Mouse (Mus musculus): ENCODE measurements around the gene Ttyh1. TPM values are rescaled to one million over a fixed set of nuclear protein-coding genes. Genes with fewer than 3 reads are reported as not detected.

Ttyh1 gene
- total and polyA plus RNA-seq, 3 experiments: 0.08 to 0.17 TPM; not detected in 1

DNA sequence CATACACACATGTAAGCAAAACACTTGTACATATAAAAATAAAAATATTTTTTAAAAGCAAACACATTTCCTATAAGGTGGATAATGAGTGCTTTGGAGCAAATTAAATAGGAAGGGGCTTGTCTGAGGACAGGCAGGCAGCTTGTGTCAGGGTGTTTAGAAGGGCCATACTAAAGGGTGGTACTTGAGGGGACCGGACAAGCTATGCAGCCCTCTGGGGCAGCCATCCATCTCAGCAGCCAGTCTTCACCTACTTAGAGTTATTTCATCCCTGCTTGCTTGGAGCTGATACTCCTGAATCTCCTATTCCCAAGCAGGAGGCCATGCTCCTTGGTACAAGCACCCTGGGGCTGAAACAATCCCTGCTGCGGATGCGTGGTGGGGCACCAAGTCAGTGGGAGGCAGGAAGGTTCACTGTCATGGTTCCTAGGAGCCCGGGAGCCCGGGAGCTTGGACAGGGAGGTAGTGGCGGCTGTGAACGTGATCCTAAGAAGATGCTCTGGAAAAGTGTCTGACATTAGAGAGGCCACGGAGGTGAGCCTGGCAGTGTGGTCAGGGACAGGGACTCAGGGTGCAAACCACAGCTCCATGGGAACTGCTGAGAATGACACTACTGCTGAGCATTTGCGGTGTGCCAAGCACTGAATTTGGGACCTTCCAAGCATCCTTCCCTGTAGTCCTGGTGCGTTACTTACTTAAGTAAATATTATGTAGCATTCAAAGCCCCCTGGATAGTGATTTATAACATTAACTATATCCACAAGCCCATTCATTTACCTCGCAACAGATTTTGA, 8.0 kb downstream of the Ttyh1 start:
- in situ Hi-C loops (cut with MboI; ENCODE audit: low pct_ligation_motif_present, low pct_unique_long_range_greater_than_20kb, low sequenced_read_pairs): loop anchor here (10.0 kb wide), 2 partner anchors 298 to 388 kb away; partner anchors contain the start of gene Tnnt1
- no peak overlapping the region for H3K4me2 ChIP-seq (ENCODE audit: insufficient read depth, low read depth, poor library complexity, severe bottlenecking)
- H3K9ac ChIP-seq (ENCODE audit: insufficient read depth, low read depth): no peak overlapping the region
- H3K27me3 ChIP-seq (replicated peaks): no peaks in the 10 kb centered on the region
- no peak for TF ChIP-seq ZNF384 (IDR thresholded peaks at IDR 0.05; ENCODE audit: low read depth, low read length)
- no peak for TF ChIP-seq TBP (conservative IDR thresholded peaks at IDR 0.05; ENCODE audit: low read depth, low read length)
- no peak for TF ChIP-seq CHD2 (IDR thresholded peaks at IDR 0.05; ENCODE audit: low read length)
- no peak for TF ChIP-seq JUN (IDR thresholded peaks at IDR 0.05; ENCODE audit: insufficient read depth, low read depth, low read length)
- no peak for TF ChIP-seq MEF2A (IDR thresholded peaks at IDR 0.05; ENCODE audit: borderline replicate concordance, low read depth, low read length)
- TF ChIP-seq POLR2AphosphoS2 (IDR thresholded peaks at IDR 0.05; ENCODE audit: low read depth, low read length): no peak
- TF ChIP-seq CTCF (conservative IDR thresholded peaks at IDR 0.05 in 1 of 2, IDR thresholded peaks at IDR 0.05 in 1 of 2; ENCODE audit: low read depth in 2 of 2, low read length in 2 of 2): no peak
- no peak for TF ChIP-seq MXI1 (IDR thresholded peaks at IDR 0.05; ENCODE audit: low read depth, low read length)
- TF ChIP-seq ZMIZ1 (IDR thresholded peaks at IDR 0.05; ENCODE audit: low read depth, low read length): no peak
- TF ChIP-seq RCOR1 (conservative IDR thresholded peaks at IDR 0.05; ENCODE audit: low read depth, low read length): no peak
- TF ChIP-seq E2F4 (IDR thresholded peaks at IDR 0.05; ENCODE audit: insufficient replicate concordance, low read depth, low read length): no peak
- no peak for TF ChIP-seq ELF1 (IDR thresholded peaks at IDR 0.05; ENCODE audit: low read depth, low read length)
- no peak for TF ChIP-seq MYC (IDR thresholded peaks at IDR 0.05; ENCODE audit: low read depth, low read length)
- H3K27ac ChIP-seq (ENCODE audit: insufficient read depth, low read depth): no peak overlapping the region
- no peak overlapping the region for H3K4me3 ChIP-seq (replicated peaks in 1 of 3; ENCODE audit: low read depth in 2 of 3, low read length in 2 of 3, poor library complexity in 1 of 3)
- H3K36me3 ChIP-seq (replicated peaks in 1 of 2; ENCODE audit: control insufficient read depth in 1 of 2, insufficient read depth in 1 of 2, low read length in 1 of 2): peaks cover 0 to 28% of the 10 kb centered on the region in 2 experiments
- dilution Hi-C loops (cut with MboI; ENCODE audit: extremely low pct_ligation_motif_present, extremely low pct_unique_long_range_greater_than_20kb, low sequenced_read_pairs): no loop called here
- no peak for DNase-seq (ENCODE audit: extremely low read depth)
- H3K4me1 ChIP-seq (ENCODE audit: control insufficient read depth in 1 of 2, insufficient read depth in 2 of 2): no peaks in the 10 kb centered on the region
- no peaks in the 10 kb centered on the region for H3K79me2 ChIP-seq (replicated peaks; ENCODE audit: control insufficient read depth, extremely low read depth, insufficient read depth, poor library complexity, severe bottlenecking)
- H3K9me3 ChIP-seq (replicated peaks; ENCODE audit: low read length): no peaks in the 10 kb centered on the region

DNA sequence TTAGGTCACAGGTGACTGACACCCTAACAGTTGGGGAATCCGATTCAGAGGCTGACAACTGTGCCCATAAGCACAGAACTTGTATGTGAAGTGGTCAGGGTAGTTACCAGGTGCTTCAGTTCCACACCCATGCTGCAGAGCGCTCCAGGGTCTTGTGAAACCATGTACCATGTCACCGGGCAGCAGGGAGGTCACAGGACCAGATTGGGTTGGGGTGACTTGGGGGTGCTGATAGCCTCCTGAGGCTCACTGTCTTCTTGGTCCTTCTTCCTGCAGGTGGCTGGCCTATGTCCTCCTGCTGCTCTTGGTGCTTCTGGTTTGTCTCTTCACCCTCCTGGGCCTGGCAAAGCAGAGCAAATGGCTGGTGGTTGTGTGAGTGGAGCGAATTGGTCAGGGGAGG, 8.7 kb downstream of the Ttyh1 start:
- H3K9ac ChIP-seq (ENCODE audit: insufficient read depth, low read depth): no peak overlapping the region
- in situ Hi-C loops (cut with MboI; ENCODE audit: low pct_ligation_motif_present, low pct_unique_long_range_greater_than_20kb, low sequenced_read_pairs) (loop anchor here (10.0 kb wide), 2 partner anchors 297 to 387 kb away; partner anchors contain the start of gene Tnnt1), dilution Hi-C loops (cut with MboI; ENCODE audit: extremely low pct_ligation_motif_present, extremely low pct_unique_long_range_greater_than_20kb, low sequenced_read_pairs) (no loop called here)
- H3K79me2 ChIP-seq (replicated peaks; ENCODE audit: control insufficient read depth, extremely low read depth, insufficient read depth, poor library complexity, severe bottlenecking): no peaks in the 10 kb centered on the region
- H3K27ac ChIP-seq (ENCODE audit: insufficient read depth, low read depth): no peak overlapping the region
- DNase-seq (ENCODE audit: extremely low read depth): no peak
- H3K4me1 ChIP-seq (ENCODE audit: control insufficient read depth in 1 of 2, insufficient read depth in 2 of 2): peaks cover 0 to 2% of the 10 kb centered on the region in 2 experiments; a peak in 1 of 4 replicates
- TF ChIP-seq JUN (IDR thresholded peaks at IDR 0.05; ENCODE audit: insufficient read depth, low read depth, low read length) (no peak), GABPA (IDR thresholded peaks at IDR 0.05; ENCODE audit: insufficient replicate concordance, low read depth, low read length) (no peak), TCF12 (IDR thresholded peaks at IDR 0.05; ENCODE audit: low read depth, low read length) (no peak), ELF1 (IDR thresholded peaks at IDR 0.05; ENCODE audit: low read depth, low read length) (no peak), KAT2A (IDR thresholded peaks at IDR 0.05; ENCODE audit: insufficient replicate concordance, low read length) (no peak), EP300 (IDR thresholded peaks at IDR 0.05; ENCODE audit: low read length) (no peak), CHD2 (IDR thresholded peaks at IDR 0.05; ENCODE audit: low read length) (no peak), SIN3A (IDR thresholded peaks at IDR 0.05; ENCODE audit: low read length) (no peak), MXI1 (IDR thresholded peaks at IDR 0.05; ENCODE audit: low read depth, low read length) (no peak), MEF2A (IDR thresholded peaks at IDR 0.05; ENCODE audit: borderline replicate concordance, low read depth, low read length) (no peak), HCFC1 (IDR thresholded peaks at IDR 0.05; ENCODE audit: low read depth, low read length) (no peak), MAX (IDR thresholded peaks at IDR 0.05; ENCODE audit: low read length) (no peak)
- no peak overlapping the region for H3K4me3 ChIP-seq (replicated peaks in 1 of 3; ENCODE audit: low read depth in 2 of 3, low read length in 2 of 3, poor library complexity in 1 of 3)
- H3K36me3 ChIP-seq (replicated peaks in 1 of 2; ENCODE audit: control insufficient read depth in 1 of 2, insufficient read depth in 1 of 2, low read length in 1 of 2): peaks cover 0 to 36% of the 10 kb centered on the region in 2 experiments
- H3K9me3 ChIP-seq (replicated peaks; ENCODE audit: low read length): no peaks in the 10 kb centered on the region
- H3K4me2 ChIP-seq (ENCODE audit: insufficient read depth, low read depth, poor library complexity, severe bottlenecking): no peak overlapping the region
- no peaks in the 10 kb centered on the region for H3K27me3 ChIP-seq (replicated peaks)
